Mouse (Mus musculus) splenic B cell, adult 2 months (primary cell): ENCODE measurements around the gene Heatr5a.

Experiments
- DNase-seq: peaks from one replicate; pipeline ENCODE4 v3.0.0-alpha.2; 2011; ENCODE audit warnings: low read depth, low spot score
- H3K27me3 ChIP-seq: 2 replicates; pipeline ENCODE4 v1.6.1; 2012; ENCODE audit warnings: mild to moderate bottlenecking, low read length, moderate library complexity, mixed read lengths; ENCODE audit not compliant: control insufficient read depth, poor library complexity, insufficient read depth, severe bottlenecking
- H3K36me3 ChIP-seq: 2 replicates; pipeline ENCODE4 v1.6.1; 2012; ENCODE audit warnings: mild to moderate bottlenecking, low read length, moderate library complexity, mixed read lengths; ENCODE audit not compliant: control insufficient read depth, poor library complexity, insufficient read depth, severe bottlenecking

Gene Heatr5a

DNA sequence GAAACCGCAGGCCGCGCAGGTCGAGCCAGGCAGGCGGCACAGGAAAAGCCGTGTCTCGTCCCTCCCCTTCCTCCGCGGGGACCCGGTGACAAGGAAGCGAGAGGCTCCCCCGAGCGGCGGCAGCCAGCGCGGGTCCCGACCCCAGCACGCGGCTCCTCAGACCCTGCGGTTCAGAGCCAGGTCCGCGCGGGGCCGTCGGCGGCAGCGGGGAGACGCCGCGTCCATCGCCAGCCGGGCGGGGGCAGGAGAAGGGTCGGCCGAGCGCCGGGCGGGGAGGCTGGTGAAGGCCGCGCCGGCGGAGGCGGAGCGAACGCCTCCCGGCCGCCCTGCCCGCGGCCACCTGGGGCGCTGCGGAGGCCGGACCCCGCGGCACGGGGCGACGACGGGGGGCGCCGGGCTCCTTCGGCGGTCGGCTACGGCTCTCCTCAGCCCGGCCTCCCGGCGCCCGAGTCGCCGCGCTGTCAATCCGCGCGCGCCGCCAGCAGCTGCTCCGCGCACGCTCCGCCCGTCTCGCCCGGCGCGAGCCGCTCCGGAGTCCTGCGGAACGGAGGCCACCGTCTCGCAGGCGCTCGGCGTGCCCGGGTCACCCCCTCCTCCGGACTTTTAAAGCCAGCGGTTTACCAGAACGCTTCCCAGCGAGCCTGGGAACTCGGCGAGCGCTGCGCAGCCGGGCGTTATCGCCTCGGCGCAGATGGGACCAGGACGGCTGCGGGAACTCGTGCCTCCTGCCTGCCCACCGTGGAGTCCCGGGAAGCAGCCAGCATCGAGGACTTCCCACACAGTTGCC, 141.6 kb downstream of the Heatr5a start, which contains the start of gene Hectd1:
Gene Hectd1, minus strand, starts transcription at position 247 of the 787 bp plus-strand sequence.
- Histone ChIP-seq H3K36me3 (peaks cover 6% of the 10 kb centered on the region; the same call in 1 of the 2 replicates), H3K27me3 (no peaks in the 10 kb centered on the region)
- DNase-seq: peak; percentile 84

DNA sequence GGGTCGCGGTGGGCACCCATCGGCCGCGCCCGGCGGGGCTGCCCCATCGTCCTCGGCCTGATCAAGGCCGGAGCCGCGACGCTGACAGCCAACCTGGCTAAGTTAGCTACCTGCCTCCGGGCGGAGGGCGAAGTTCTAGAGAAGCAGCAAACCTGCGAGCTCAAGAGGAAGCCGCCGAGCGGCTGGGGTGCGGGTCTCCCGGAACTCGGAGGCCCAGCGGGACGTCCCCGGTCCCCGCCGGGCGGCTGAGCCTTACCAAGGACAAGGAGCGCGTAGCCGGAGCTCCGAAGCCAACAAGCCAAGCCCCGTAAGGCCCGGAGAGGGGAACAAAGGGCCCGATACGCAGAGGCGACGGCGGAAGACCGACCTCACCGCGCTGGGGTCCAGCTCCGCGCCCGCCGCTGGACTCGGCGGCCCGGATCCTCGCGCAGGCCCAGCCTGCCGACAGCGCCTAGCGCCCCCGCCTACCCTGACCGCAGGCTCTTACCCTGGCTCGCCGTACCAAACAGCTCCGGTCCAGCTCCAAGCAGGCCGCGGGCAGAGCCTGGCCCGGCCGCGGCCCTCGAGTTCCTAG, 142.3 kb downstream of the Heatr5a start:
- Histone ChIP-seq H3K27me3 (no peaks in the 10 kb centered on the region), H3K36me3 (peaks cover 6% of the 10 kb centered on the region; the same call in 1 of the 2 replicates)
- peak; percentile 67 for DNase-seq

DNA sequence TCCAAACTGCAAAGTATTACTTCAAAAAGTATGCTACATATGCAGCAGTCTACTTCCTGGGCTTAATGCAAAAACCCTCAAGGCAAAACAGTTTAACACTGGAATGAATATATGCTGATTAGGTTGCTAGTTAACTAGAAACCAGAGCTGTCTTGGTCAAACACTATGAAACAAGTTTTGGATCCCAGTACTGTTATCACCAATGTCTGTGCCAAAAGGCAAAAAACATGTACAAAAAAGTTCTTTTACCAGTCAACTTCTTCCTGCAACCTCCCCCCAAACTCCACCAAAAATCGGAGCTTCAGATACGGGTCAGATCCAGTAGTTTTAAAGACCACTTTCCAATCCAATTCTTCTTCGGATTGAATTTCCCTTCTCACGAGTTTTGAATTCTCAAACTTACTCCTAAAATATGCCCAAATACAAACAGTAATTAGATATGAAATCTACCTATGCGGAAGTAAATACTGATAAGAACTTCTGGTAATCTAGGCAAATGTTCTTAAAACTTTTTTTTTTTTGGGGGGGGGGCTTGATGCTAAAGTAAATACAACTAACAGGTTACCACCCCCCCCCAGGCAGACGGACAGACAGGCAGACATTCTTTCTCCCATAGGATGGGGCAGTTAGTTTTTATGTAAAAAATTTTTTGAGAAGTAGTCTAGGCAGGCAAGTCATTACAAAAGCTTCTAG, 143.0 kb downstream of the Heatr5a start:
- H3K27me3 ChIP-seq: no peaks in the 10 kb centered on the region
- H3K36me3 ChIP-seq: peaks cover 6% of the 10 kb centered on the region; the same call in 1 of the 2 replicates
- no peak for DNase-seq
